Mouse (Mus musculus): Measurements from ENCODE around the gene Rdh16f1. TPM values are rescaled to one million over a fixed set of nuclear protein-coding genes. Genes with fewer than 3 reads are reported as not detected.

Rdh16f1 gene
- polyA plus RNA-seq, 1 experiment from 2014 or later = 0.17 TPM

GRCm38 (mm10) chr10:127734434-127734833 lies 25.2 kb upstream of the Rdh16f1 start:
- no peaks in the 10 kb centered on the region for H3K9me3 ChIP-seq (replicated peaks)
- no peak overlapping the region for H3K9ac ChIP-seq
- H3K4me1 ChIP-seq (replicated peaks) = peaks cover 95% of the 10 kb centered on the region
- H3K4me2 ChIP-seq = 0 out of 2 replicates have a peak overlapping the region, but pooled peaks have one; percentile 6
- H3K27me3 ChIP-seq = no peaks in the 10 kb centered on the region
- 30% methylated on average over 5 of the region's 5 CpGs for WGBS (ENCODE audit: insufficient replicate concordance)
- H3K4me3 ChIP-seq (replicated peaks) = no peak overlapping the region
- H3K27ac ChIP-seq (replicated peaks) = no peak overlapping the region
- no peak for ATAC-seq (ENCODE audit: insufficient read depth)
- H3K36me3 ChIP-seq (replicated peaks) = no peaks in the 10 kb centered on the region

GRCm38 (mm10) chr10:127736266-127736665 lies 23.3 kb upstream of the Rdh16f1 start:
- Histone ChIP-seq H3K4me3 (replicated peaks) (no peak overlapping the region), H3K4me2 (no peak overlapping the region), H3K4me1 (replicated peaks) (peaks cover 92% of the 10 kb centered on the region), H3K9me3 (replicated peaks) (no peaks in the 10 kb centered on the region), H3K36me3 (replicated peaks) (peaks cover 1% of the 10 kb centered on the region), H3K27me3 (no peaks in the 10 kb centered on the region; the same call in 1 of the 2 replicates), H3K27ac (replicated peaks) (peak overlapping the region; percentile 49), H3K9ac (no peak overlapping the region)
- no peak for ATAC-seq (ENCODE audit: insufficient read depth)
- 31% methylated on average over 2 of the region's 2 CpGs for WGBS (ENCODE audit: insufficient replicate concordance)

GRCm38 (mm10) chr10:127736916-127737315 lies 22.7 kb upstream of the Rdh16f1 start:
- Histone ChIP-seq H3K27ac (replicated peaks) (no peak overlapping the region), H3K4me3 (replicated peaks) (no peak overlapping the region), H3K27me3 (no peaks in the 10 kb centered on the region; the same call in 1 of the 2 replicates), H3K4me1 (replicated peaks) (peaks cover 86% of the 10 kb centered on the region), H3K36me3 (replicated peaks) (peaks cover 8% of the 10 kb centered on the region), H3K9ac (no peak overlapping the region), H3K9me3 (replicated peaks) (no peaks in the 10 kb centered on the region), H3K4me2 (no peak overlapping the region)
- 21% methylated on average over 4 of the region's 4 CpGs for WGBS (ENCODE audit: insufficient replicate concordance)
- ATAC-seq (ENCODE audit: insufficient read depth) = no peak

- no peaks in the 10 kb centered on the region; the same call in 1 of the 2 replicates for H3K27me3 ChIP-seq
- H3K4me3 ChIP-seq (replicated peaks) = no peak overlapping the region
- H3K4me1 ChIP-seq (replicated peaks) = peaks cover 79% of the 10 kb centered on the region
- peaks cover 14% of the 10 kb centered on the region for H3K36me3 ChIP-seq (replicated peaks)
- no peak overlapping the region; the same call in 1 of the 2 replicates for H3K27ac ChIP-seq (replicated peaks)
- no peaks in the 10 kb centered on the region for H3K9me3 ChIP-seq (replicated peaks)
- WGBS (ENCODE audit: insufficient replicate concordance) = 18% methylated on average over 2 of the region's 2 CpGs
- no peak for ATAC-seq (ENCODE audit: insufficient read depth)
- H3K9ac ChIP-seq = no peak overlapping the region
- H3K4me2 ChIP-seq = no peak overlapping the region
These were observed 22.0 kb upstream of the Rdh16f1 start for GRCm38 (mm10) chr10:127737552-127737951.

- Histone ChIP-seq H3K9ac (no peak overlapping the region), H3K9me3 (replicated peaks) (no peaks in the 10 kb centered on the region), H3K36me3 (replicated peaks) (peaks cover 22% of the 10 kb centered on the region), H3K4me2 (peak overlapping the region; percentile 83), H3K4me3 (replicated peaks) (peak overlapping the region; percentile 77), H3K27ac (replicated peaks) (peak overlapping the region; percentile 64), H3K4me1 (replicated peaks) (peaks cover 73% of the 10 kb centered on the region), H3K27me3 (no peaks in the 10 kb centered on the region; the same call in 1 of the 2 replicates)
- WGBS (ENCODE audit: insufficient replicate concordance) = 26% methylated on average over 13 of the region's 13 CpGs
- ATAC-seq (ENCODE audit: insufficient read depth) = peak; percentile 39
These were observed 21.3 kb upstream of the Rdh16f1 start for GRCm38 (mm10) chr10:127738151-127738882.

- under 1% methylated on average over 36 of the region's 61 CpGs for WGBS (ENCODE audit: insufficient replicate concordance)
- Histone ChIP-seq H3K36me3 (replicated peaks) (peaks cover 30% of the 10 kb centered on the region), H3K27ac (replicated peaks) (peak within 1 kb of the TSS; percentile 79), H3K4me3 (replicated peaks) (peak within 1 kb of the TSS; percentile 77), H3K4me2 (peak within 1 kb of the TSS; percentile 83), H3K9me3 (replicated peaks) (no peaks in the 10 kb centered on the region), H3K27me3 (no peaks in the 10 kb centered on the region; the same call in 1 of the 2 replicates), H3K9ac (peak within 1 kb of the TSS; percentile 77), H3K4me1 (replicated peaks) (peaks cover 65% of the 10 kb centered on the region)
- peak; percentile 70 for ATAC-seq (ENCODE audit: insufficient read depth)
These were observed 20.4 kb upstream of the Rdh16f1 start, which contains the start of gene Zbtb39 for GRCm38 (mm10) chr10:127739083-127739660. TSS of gene Zbtb39 (plus strand) at chr10:127739538.

GRCm38 (mm10) chr10:127739661-127740161 lies 19.9 kb upstream of the Rdh16f1 start:
- Histone ChIP-seq H3K4me3 (replicated peaks) (peak overlapping the region; percentile 77), H3K4me1 (replicated peaks) (peaks cover 65% of the 10 kb centered on the region), H3K36me3 (replicated peaks) (peaks cover 35% of the 10 kb centered on the region), H3K9me3 (replicated peaks) (no peaks in the 10 kb centered on the region), H3K4me2 (peak overlapping the region; percentile 83), H3K9ac (peak overlapping the region; percentile 77), H3K27me3 (no peaks in the 10 kb centered on the region; the same call in 1 of the 2 replicates), H3K27ac (replicated peaks) (peak overlapping the region; percentile 79)
- WGBS (ENCODE audit: insufficient replicate concordance) = under 1% methylated on average over 46 of the region's 55 CpGs
- ATAC-seq (ENCODE audit: insufficient read depth) = peak; percentile 35

GRCm38 (mm10) chr10:127744661-127745060 lies 14.9 kb upstream of the Rdh16f1 start:
- WGBS (ENCODE audit: insufficient replicate concordance) = 77% methylated on average over 5 of the region's 5 CpGs

GRCm38 (mm10) chr10:127745886-127746285 lies 13.7 kb upstream of the Rdh16f1 start:
- ATAC-seq (ENCODE audit: insufficient read depth) = no peak
- WGBS (ENCODE audit: insufficient replicate concordance) = 44% methylated on average over 5 of the region's 5 CpGs
- Histone ChIP-seq H3K4me1 (replicated peaks) (peaks cover 35% of the 10 kb centered on the region), H3K4me2 (no peak overlapping the region), H3K9me3 (replicated peaks) (no peaks in the 10 kb centered on the region), H3K9ac (no peak overlapping the region), H3K36me3 (replicated peaks) (peaks cover 53% of the 10 kb centered on the region), H3K4me3 (replicated peaks) (no peak overlapping the region), H3K27ac (replicated peaks) (no peak overlapping the region), H3K27me3 (no peaks in the 10 kb centered on the region)

More at GRCm38 (mm10) chr10:127744661-127745060, 14.9 kb upstream of the Rdh16f1 start:
- Histone ChIP-seq H3K4me3 (replicated peaks) (no peak overlapping the region), H3K27me3 (no peaks in the 10 kb centered on the region; the same call in 1 of the 2 replicates), H3K36me3 (replicated peaks) (peaks cover 53% of the 10 kb centered on the region), H3K4me2 (no peak overlapping the region), H3K9me3 (replicated peaks) (no peaks in the 10 kb centered on the region), H3K27ac (replicated peaks) (no peak overlapping the region), H3K9ac (no peak overlapping the region), H3K4me1 (replicated peaks) (peaks cover 39% of the 10 kb centered on the region)
- ATAC-seq (ENCODE audit: insufficient read depth) = no peak

- H3K9me3 ChIP-seq (replicated peaks) = no peaks in the 10 kb centered on the region
- ATAC-seq (ENCODE audit: insufficient read depth) = no peak
- no peak overlapping the region for H3K9ac ChIP-seq
- WGBS (ENCODE audit: insufficient replicate concordance) = 79% methylated on average over 8 of the region's 8 CpGs
- H3K4me2 ChIP-seq = no peak overlapping the region
- peaks cover 42% of the 10 kb centered on the region for H3K36me3 ChIP-seq (replicated peaks)
- peaks cover 32% of the 10 kb centered on the region for H3K4me1 ChIP-seq (replicated peaks)
- H3K27ac ChIP-seq (replicated peaks) = no peak overlapping the region
- no peak overlapping the region for H3K4me3 ChIP-seq (replicated peaks)
- no peaks in the 10 kb centered on the region for H3K27me3 ChIP-seq
These were observed 12.3 kb upstream of the Rdh16f1 start for GRCm38 (mm10) chr10:127747254-127747653.
